Mouse (Mus musculus) ES-Bruce4 (cell line): ENCODE data around the gene Lamc1. TPM values are rescaled to one million over a fixed set of nuclear protein-coding genes. Genes with fewer than 3 reads are reported as not detected.
A peak's percentile ranks its signal among the peaks of the same experiment; 100 is the strongest.

Source experiments
- H3K27ac ChIP-seq: 2 replicates; pipeline ENCODE4 v1.5.1; 2012; ENCODE audit warnings: low read length, inconsistent platforms; ENCODE audit not compliant: insufficient read depth
- H3K27me3 ChIP-seq: 2 replicates; pipeline ENCODE4 v1.6.1; 2012; ENCODE audit warnings: mild to moderate bottlenecking, low read length, inconsistent platforms; ENCODE audit not compliant: control insufficient read depth, poor library complexity, insufficient read depth, severe bottlenecking
- H3K36me3 ChIP-seq: 2 replicates; pipeline ENCODE4 v1.6.1; 2012; ENCODE audit warnings: inconsistent platforms, mild to moderate bottlenecking, low read length, moderate library complexity; ENCODE audit not compliant: control insufficient read depth, poor library complexity, insufficient read depth, severe bottlenecking
- H3K4me1 ChIP-seq: one replicate; pipeline ENCODE4 v1.8.1; 2011; ENCODE audit warnings: low read length; ENCODE audit not compliant: control insufficient read depth, insufficient read depth
- H3K4me3 ChIP-seq: 2 replicates; pipeline ENCODE4 v1.5.1; 2011; ENCODE audit warnings: low read depth, mild to moderate bottlenecking, low read length
- H3K9ac ChIP-seq: 2 replicates; pipeline ENCODE4 v1.6.1; 2012; ENCODE audit warnings: low read depth, mild to moderate bottlenecking, inconsistent platforms; ENCODE audit not compliant: poor library complexity, severe bottlenecking
- H3K9me3 ChIP-seq: replicated peaks from 2 replicates; pipeline ENCODE4 v1.6.1; 2012; ENCODE audit warnings: mild to moderate bottlenecking, low read length, inconsistent platforms; ENCODE audit not compliant: control insufficient read depth, poor library complexity, insufficient read depth, severe bottlenecking
- CTCF ChIP-seq: IDR thresholded peaks from one replicate; pipeline ENCODE4 v1.8.1; 2011; ENCODE audit warnings: low read depth, low read length
- EP300 ChIP-seq: IDR thresholded peaks from 2 replicates; pipeline ENCODE4 v1.6.1; 2011; ENCODE audit warnings: low read depth, low read length; ENCODE audit not compliant: insufficient read depth
- POLR2A ChIP-seq: IDR thresholded peaks from one replicate; pipeline ENCODE4 v1.8.1; 2011; ENCODE audit warnings: low read length; ENCODE audit not compliant: insufficient read depth
- polyA plus RNA-seq: library from polyadenylated mRNA; stranded (reverse); fragments of >200 nt; gene quantifications from 2 replicates; pipeline ENCODE4 v1.2.4, GENCODE M21; 2011; ENCODE audit warnings: low read depth; ENCODE audit not compliant: missing spikeins, insufficient read depth, insufficient read length

Lamc1 gene
- polyA plus RNA-seq, 1 experiment, result 233 TPM

GRCm38 (mm10) chr1:153180586-153181289, 151.8 kb downstream of the Lamc1 start:
- no peaks in the 10 kb centered on the region for H3K36me3 ChIP-seq
- no peaks in the 10 kb centered on the region for H3K9me3 ChIP-seq
- H3K4me1 ChIP-seq, result no peaks in the 10 kb centered on the region
- H3K27ac ChIP-seq, result peak overlapping the region; percentile 34
- H3K9ac ChIP-seq, result peak overlapping the region; percentile 23; the same call in 1 of the 2 replicates
- peaks cover 2% of the 10 kb centered on the region; the same call in 1 of the 2 replicates for H3K27me3 ChIP-seq
- TF ChIP-seq POLR2A, result no peak
- no peak for TF ChIP-seq CTCF
- TF ChIP-seq EP300, result no peak
- peak overlapping the region; percentile 39; the same call in 1 of the 2 replicates for H3K4me3 ChIP-seq

- Histone ChIP-seq H3K4me3 (no peak overlapping the region), H3K4me1 (no peaks in the 10 kb centered on the region), H3K36me3 (no peaks in the 10 kb centered on the region), H3K9ac (peak overlapping the region; percentile 23; the same call in 1 of the 2 replicates), H3K9me3 (no peaks in the 10 kb centered on the region), H3K27ac (peak overlapping the region; percentile 34), H3K27me3 (peaks cover 2% of the 10 kb centered on the region; the same call in 1 of the 2 replicates)
- TF ChIP-seq CTCF (no peak), EP300 (no peak), POLR2A (no peak)
Measured at GRCm38 (mm10) chr1:153180160-153180559, 152.4 kb downstream of the Lamc1 start.

GRCm38 (mm10) chr1:153174801-153175200, 157.8 kb downstream of the Lamc1 start:
- H3K4me3 ChIP-seq, result peak overlapping the region; percentile 33; the same call in 1 of the 2 replicates
- H3K4me1 ChIP-seq, result peaks cover 3% of the 10 kb centered on the region
- no peaks in the 10 kb centered on the region for H3K36me3 ChIP-seq
- H3K27ac ChIP-seq, result no peak overlapping the region
- no peaks in the 10 kb centered on the region for H3K9me3 ChIP-seq
- H3K9ac ChIP-seq, result 0 out of 2 replicates have a peak overlapping the region, but pooled peaks have one; percentile 3
- TF ChIP-seq POLR2A (no peak), CTCF (no peak), EP300 (no peak)
- H3K27me3 ChIP-seq, result no peaks in the 10 kb centered on the region

- no peak overlapping the region for H3K27ac ChIP-seq
- no peaks in the 10 kb centered on the region for H3K9me3 ChIP-seq
- H3K36me3 ChIP-seq, result no peaks in the 10 kb centered on the region
- no peak overlapping the region for H3K9ac ChIP-seq
- TF ChIP-seq POLR2A (no peak), EP300 (no peak), CTCF (no peak)
- H3K27me3 ChIP-seq, result no peaks in the 10 kb centered on the region
- H3K4me3 ChIP-seq, result no peak overlapping the region
- H3K4me1 ChIP-seq, result peaks cover 3% of the 10 kb centered on the region
Measured at GRCm38 (mm10) chr1:153173276-153173675, 159.3 kb downstream of the Lamc1 start.

- TF ChIP-seq POLR2A, result no peak
- TF ChIP-seq EP300, result no peak
- no peak for TF ChIP-seq CTCF
- Histone ChIP-seq H3K36me3 (no peaks in the 10 kb centered on the region), H3K4me1 (peaks cover 3% of the 10 kb centered on the region), H3K27me3 (no peaks in the 10 kb centered on the region), H3K9me3 (no peaks in the 10 kb centered on the region), H3K27ac (peak overlapping the region; percentile 47; the same call in 1 of the 2 replicates), H3K9ac (no peak overlapping the region), H3K4me3 (no peak overlapping the region)
Measured at GRCm38 (mm10) chr1:153172291-153172731, 160.3 kb downstream of the Lamc1 start.

GRCm38 (mm10) chr1:153171011-153171410, 161.6 kb downstream of the Lamc1 start:
- H3K4me1 ChIP-seq, result peaks cover 3% of the 10 kb centered on the region
- no peaks in the 10 kb centered on the region for H3K36me3 ChIP-seq
- no peak overlapping the region for H3K27ac ChIP-seq
- no peaks in the 10 kb centered on the region for H3K9me3 ChIP-seq
- TF ChIP-seq CTCF, result no peak
- no peak for TF ChIP-seq EP300
- no peak for TF ChIP-seq POLR2A
- no peak overlapping the region for H3K9ac ChIP-seq
- H3K27me3 ChIP-seq, result no peaks in the 10 kb centered on the region
- no peak overlapping the region for H3K4me3 ChIP-seq

Other genes with a start within 250 kb of the Lamc1 start
- gene Lamc2, start 146.3 kb downstream of the Lamc1 start, polyA plus RNA-seq, result 46.1 TPM in 2 replicates
- 2.7 and 2.9 TPM in 2 replicates for gene Shcbp1l, start 92.4 kb upstream of the Lamc1 start, polyA plus RNA-seq
- gene Dhx9, start 154.9 kb upstream of the Lamc1 start, polyA plus RNA-seq, result 257 and 282 TPM in 2 replicates
- 9.2 and 10.0 TPM in 2 replicates for gene Npl, start 217.3 kb upstream of the Lamc1 start, polyA plus RNA-seq